Mouse (Mus musculus) limb, embryonic 10.5 days (tissue): Measurements from ENCODE around the gene Fitm2. TPM values are rescaled to one million over a fixed set of nuclear protein-coding genes. Genes with fewer than 3 reads are reported as not detected.

Experiments used
- DNase-seq: peaks from one replicate; pipeline ENCODE4 v3.0.0-alpha.2; 2017; ENCODE audit warnings: low spot score
- H3K27ac ChIP-seq: fragments of 300-500 bp; sonication (generic); 2 replicates; pipeline ENCODE4 v1.5.1; 2016; ENCODE audit warnings: mild to moderate bottlenecking
- H3K27me3 ChIP-seq: fragments of 300-500 bp; sonication (generic); 2 replicates; pipeline ENCODE4 v1.6.1; 2016; ENCODE audit warnings: low read depth, mild to moderate bottlenecking; ENCODE audit not compliant: poor library complexity, severe bottlenecking
- H3K36me3 ChIP-seq: fragments of 300-500 bp; sonication (generic); 2 replicates; pipeline ENCODE4 v1.6.1; 2016; ENCODE audit warnings: mild to moderate bottlenecking, moderate library complexity
- H3K4me1 ChIP-seq: fragments of 300-500 bp; sonication (generic); 2 replicates; pipeline ENCODE4 v1.6.1; 2016
- H3K4me3 ChIP-seq: fragments of 300-500 bp; sonication (generic); 2 replicates; pipeline ENCODE4 v1.5.1; 2016; ENCODE audit warnings: mild to moderate bottlenecking, moderate library complexity
- H3K9me3 ChIP-seq: fragments of 300-500 bp; sonication (generic); replicated peaks from 2 replicates; pipeline ENCODE4 v1.6.1; 2016; ENCODE audit warnings: mild to moderate bottlenecking
- WGBS: fragments of 180-500 bp; shearing (Covaris S2); methylation state at CpG from one replicate; pipeline ENCODE4 v1.1.7; 2016; 5-methylcytosine and 5-hydroxymethylcytosine counted together
- polyA plus RNA-seq: library from polyadenylated mRNA; unstranded; fragments of >200 nt; fragmentation: Nextera tagmentation; extraction: Ambion mirVana; gene quantifications from 2 replicates; pipeline ENCODE4 v1.2.1, GENCODE M21; 2016

Fitm2 gene
- polyA plus RNA-seq, 1 experiment from 2014 or later: 10.0 TPM

DNA sequence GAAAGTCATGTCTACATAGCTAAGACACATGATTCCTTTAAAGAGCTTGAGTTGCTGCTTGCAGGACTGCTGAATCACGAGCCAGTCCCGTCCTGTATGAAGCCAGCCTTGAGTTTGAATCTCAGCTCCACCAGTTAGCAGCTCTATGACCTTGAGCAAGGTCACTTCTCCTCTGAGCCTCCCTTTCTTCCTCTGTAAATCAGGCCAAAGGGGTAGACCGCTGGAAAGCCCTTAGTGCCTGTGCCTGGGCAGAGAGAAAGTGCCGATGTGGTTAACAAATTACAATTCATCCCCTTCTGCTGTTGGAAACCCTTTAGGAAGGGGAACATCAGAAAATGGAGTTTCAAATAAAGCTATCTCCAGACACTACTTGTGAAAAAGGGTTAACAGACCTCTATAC, 34.6 kb downstream of the Fitm2 start:
- WGBS: 43% methylated on average over 4 of the region's 4 CpGs
- DNase-seq: no peak
- Histone ChIP-seq H3K27me3 (peaks cover 34% of the 10 kb centered on the region), H3K9me3 (no peaks in the 10 kb centered on the region), H3K4me3 (no peak overlapping the region), H3K27ac (no peak overlapping the region), H3K36me3 (no peaks in the 10 kb centered on the region), H3K4me1 (peaks cover 13% of the 10 kb centered on the region)

DNA sequence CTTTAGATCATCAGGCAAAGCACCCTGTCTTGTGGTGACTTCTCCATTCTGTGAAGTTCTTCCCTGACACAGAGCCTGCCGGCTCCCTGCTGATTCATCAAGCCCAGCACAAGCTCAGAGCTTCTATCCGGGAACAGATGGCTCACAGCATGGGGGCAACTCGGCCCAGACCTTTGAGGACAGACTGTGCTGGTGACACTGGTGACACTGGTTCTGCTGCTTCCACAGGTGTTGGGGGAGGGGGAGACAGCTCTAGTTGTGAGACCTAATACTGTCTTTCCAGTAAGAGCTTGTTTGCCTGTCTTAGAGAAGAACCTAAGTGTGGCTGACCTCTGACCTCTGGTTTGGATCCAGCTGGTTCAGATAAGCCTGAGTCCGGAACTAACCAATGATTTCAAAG, 38.5 kb downstream of the Fitm2 start:
- H3K4me1 ChIP-seq: peaks cover 13% of the 10 kb centered on the region
- H3K27me3 ChIP-seq: peaks cover 19% of the 10 kb centered on the region
- no peak overlapping the region for H3K4me3 ChIP-seq
- no peak overlapping the region for H3K27ac ChIP-seq
- 11% methylated on average over 4 of the region's 4 CpGs for whole genome bisulfite sequencing
- no peaks in the 10 kb centered on the region for H3K36me3 ChIP-seq
- no peaks in the 10 kb centered on the region for H3K9me3 ChIP-seq
- DNase-seq: no peak

DNA sequence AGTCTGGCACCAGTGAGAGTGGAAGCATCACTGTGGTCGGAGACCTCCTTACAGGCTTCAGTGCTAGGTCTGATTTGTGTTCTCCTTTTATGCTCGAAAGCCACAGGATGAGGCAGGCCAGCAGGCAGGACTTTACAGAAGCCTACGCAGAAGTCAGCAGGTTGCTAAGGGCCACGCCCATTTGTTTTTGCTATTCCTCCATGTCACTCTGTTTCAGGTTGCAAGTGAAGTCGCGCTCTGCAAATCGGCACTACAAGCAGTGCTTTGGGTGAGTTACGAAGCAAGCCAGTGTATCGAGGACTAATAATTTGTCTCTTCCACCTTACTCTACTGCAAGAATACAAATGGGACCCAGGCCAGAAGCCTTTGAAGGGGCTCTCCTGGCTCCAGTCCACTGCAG, 41.1 kb downstream of the Fitm2 start:
- Histone ChIP-seq H3K9me3 (no peaks in the 10 kb centered on the region), H3K27ac (no peak overlapping the region), H3K4me3 (no peak overlapping the region), H3K27me3 (no peaks in the 10 kb centered on the region), H3K4me1 (peaks cover 3% of the 10 kb centered on the region; the same call in 1 of the 2 replicates), H3K36me3 (no peaks in the 10 kb centered on the region)
- DNase-seq: no peak
- WGBS: 87% methylated on average over 9 of the region's 9 CpGs

DNA sequence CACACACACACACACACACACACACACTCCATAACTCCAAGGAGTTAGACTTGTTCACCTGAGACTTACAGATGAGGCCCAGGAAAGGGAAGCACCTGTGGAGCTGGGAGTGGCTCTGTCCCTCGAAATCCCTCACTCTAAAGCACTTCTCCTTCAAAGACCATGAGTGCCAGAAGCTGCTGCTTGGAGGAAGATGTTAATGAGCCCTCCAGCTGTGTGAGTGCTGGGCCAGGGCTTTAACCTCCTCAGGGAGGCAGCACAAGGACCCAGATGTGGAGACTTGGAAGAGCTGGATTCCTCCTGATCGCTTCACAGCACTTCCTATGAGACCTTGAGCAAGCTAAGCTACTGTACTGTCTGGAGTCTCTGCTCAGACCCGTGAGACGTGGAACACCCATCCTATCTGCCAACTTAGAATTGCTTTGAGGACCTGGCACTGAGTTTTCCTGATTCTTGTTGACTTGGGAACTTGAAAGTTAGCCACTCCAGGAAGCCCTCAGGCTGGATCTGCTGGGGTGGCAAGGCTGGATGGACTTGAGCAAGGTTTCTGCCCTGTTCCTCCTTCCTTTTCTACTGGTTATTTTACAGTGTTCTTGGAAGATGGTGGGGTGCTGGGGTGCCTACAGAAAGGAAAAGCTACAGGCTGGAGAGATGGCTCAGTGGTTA, 44.0 kb downstream of the Fitm2 start:
- WGBS: 41% methylated on average over 4 of the region's 4 CpGs
- H3K36me3 ChIP-seq: no peaks in the 10 kb centered on the region
- H3K4me1 ChIP-seq: no peaks in the 10 kb centered on the region
- H3K4me3 ChIP-seq: no peak overlapping the region
- no peak for DNase-seq
- H3K27ac ChIP-seq: no peak overlapping the region
- no peaks in the 10 kb centered on the region for H3K9me3 ChIP-seq
- H3K27me3 ChIP-seq: no peaks in the 10 kb centered on the region

DNA sequence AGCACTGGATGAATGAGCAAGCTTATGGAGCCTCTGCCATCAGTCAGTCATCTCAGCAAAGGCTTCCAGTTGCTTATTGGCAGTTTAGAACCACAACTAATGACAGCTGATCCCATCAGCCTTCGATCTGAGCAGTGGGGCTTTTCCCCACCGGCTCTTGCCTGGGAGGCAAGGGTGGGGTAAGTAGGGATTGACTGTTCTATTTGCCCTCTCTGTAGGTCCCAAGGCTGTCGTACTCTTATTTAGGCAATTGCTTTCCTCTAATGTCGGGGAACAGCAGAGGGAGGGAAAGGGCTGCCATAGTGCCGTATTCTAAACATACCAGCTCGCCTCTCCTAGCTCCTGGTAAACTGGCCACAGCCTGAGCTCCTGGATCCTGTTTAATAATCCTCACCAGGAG, 47.8 kb downstream of the Fitm2 start, which contains the start of gene Oser1:
TSS of gene Oser1 (minus strand) at position 101 of the 400 bp plus-strand sequence.
- WGBS: 83% methylated on average over 6 of the region's 6 CpGs
- DNase-seq: no peak
- Histone ChIP-seq H3K9me3 (no peaks in the 10 kb centered on the region), H3K36me3 (0 out of 2 replicates have a peak, but pooled peaks cover 6% of the 10 kb centered on the region), H3K4me1 (peaks cover 7% of the 10 kb centered on the region), H3K27me3 (no peaks in the 10 kb centered on the region), H3K4me3 (no peak within 1 kb of the TSS), H3K27ac (no peak within 1 kb of the TSS)

DNA sequence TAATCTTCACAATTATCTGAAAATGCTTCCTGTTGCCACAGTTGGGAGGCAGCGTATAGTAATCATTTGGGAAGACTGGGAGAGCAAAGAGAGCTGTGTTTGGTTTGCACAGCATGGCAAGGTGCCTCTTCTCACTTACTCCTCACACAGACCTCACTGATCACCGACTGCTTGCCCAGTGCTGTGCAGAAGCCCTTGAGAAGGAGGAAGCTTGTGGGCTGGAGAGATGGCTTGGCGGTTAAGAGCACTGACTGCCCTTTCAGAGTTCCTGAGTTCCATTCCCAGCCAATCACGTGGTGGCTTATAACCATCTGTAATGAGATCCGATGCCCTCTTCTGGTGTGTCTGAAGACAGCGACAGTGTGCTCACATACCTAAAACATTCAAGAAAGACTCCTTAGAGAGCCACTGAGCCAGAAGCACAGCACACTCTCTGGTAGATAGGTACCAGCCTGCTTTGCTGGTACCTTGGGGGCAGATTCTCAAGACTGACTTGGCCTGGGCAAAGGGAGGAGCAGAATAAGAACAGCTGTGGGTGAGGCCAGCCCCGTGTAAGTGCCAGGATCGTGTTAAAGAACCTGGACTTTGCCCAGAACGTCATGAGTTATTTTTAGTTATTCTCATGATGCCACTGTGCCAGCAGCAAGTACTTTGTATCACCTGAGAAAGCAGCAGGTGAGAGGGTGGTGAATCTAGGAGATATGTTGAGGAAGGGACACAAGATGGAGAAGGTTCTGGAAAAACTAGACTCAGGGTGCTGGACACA, 49.4 kb downstream of the Fitm2 start:
- H3K4me3 ChIP-seq: no peak overlapping the region
- no peak for DNase-seq
- H3K36me3 ChIP-seq: 0 out of 2 replicates have a peak, but pooled peaks cover 6% of the 10 kb centered on the region
- peaks cover 12% of the 10 kb centered on the region for H3K4me1 ChIP-seq
- no peak overlapping the region for H3K27ac ChIP-seq
- 90% methylated on average over 9 of the region's 9 CpGs for WGBS
- no peaks in the 10 kb centered on the region for H3K9me3 ChIP-seq
- no peaks in the 10 kb centered on the region for H3K27me3 ChIP-seq

DNA sequence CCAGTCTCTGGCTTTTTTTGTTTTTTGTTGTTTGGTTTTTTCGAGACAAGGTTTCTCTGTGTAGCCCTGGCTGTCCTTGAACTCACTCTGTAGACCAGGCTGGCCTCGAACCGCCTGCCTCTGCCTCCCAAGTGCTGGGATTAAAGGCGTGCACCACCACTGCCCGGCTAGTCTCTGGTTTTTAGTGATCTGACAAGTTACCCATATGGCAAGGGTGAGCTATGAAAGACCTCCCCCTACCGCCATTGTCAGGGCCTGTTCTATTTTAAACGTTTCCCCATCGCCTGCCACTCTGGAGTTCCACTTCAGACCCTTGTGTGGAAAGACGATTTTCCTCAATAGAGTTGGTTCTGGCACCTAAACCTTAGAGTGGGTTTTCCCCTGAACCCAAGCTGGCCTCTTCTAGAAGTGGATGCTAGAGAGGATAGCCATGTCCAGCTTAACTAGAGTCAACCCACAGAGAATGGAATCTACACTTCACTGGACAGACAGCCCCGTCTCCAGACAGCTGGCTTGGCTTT, 52.0 kb downstream of the Fitm2 start:
- Histone ChIP-seq H3K4me3 (peak overlapping the region; percentile 93), H3K36me3 (0 out of 2 replicates have a peak, but pooled peaks cover 6% of the 10 kb centered on the region), H3K4me1 (peaks cover 19% of the 10 kb centered on the region), H3K9me3 (no peaks in the 10 kb centered on the region), H3K27me3 (no peaks in the 10 kb centered on the region), H3K27ac (0 out of 2 replicates have a peak overlapping the region, but pooled peaks have one; percentile 91)
- DNase-seq: no peak
- 44% methylated on average over 10 of the region's 10 CpGs for WGBS

DNA sequence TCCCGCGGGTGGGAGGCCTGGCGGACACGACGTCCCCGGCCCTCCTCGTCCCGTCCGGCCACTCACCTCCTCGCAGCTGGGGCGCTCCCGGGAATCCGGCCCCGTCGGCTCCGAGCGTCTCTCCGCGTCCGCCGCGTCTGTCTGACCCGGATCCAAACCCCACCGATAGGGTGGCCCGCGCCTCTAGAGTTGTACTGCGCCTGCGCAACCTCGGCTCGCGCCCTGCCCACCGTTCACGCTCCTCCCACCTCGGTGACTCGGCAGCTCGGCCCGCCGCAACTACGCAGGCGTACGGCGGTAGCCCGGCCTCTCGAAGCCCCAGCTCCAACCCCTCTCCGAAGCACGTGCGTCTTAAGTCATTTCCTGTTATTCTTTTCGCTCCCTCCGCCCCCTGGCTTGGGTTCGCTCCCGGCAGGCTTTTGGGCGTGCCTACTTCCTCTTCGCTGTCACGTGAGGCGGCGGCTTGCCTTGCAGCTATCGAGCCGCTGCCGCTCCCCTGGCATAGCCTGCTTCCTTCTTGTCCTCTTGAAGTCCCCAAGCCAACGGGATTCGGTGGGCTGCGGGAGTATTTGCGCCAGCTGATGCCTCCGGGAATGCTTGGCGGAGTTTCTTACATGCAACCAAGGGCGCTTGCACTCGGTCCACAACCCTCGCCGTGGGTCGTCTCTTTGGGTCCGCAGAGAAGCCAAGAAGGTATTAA, 52.9 kb downstream of the Fitm2 start:
- under 1% methylated on average over 71 of the region's 71 CpGs for WGBS
- peak overlapping the region; percentile 91 for H3K27ac ChIP-seq
- no peaks in the 10 kb centered on the region for H3K9me3 ChIP-seq
- peak; percentile 98 for DNase-seq
- no peaks in the 10 kb centered on the region for H3K27me3 ChIP-seq
- peaks cover 14% of the 10 kb centered on the region for H3K36me3 ChIP-seq
- peak overlapping the region; percentile 93 for H3K4me3 ChIP-seq
- H3K4me1 ChIP-seq: peaks cover 19% of the 10 kb centered on the region

DNA sequence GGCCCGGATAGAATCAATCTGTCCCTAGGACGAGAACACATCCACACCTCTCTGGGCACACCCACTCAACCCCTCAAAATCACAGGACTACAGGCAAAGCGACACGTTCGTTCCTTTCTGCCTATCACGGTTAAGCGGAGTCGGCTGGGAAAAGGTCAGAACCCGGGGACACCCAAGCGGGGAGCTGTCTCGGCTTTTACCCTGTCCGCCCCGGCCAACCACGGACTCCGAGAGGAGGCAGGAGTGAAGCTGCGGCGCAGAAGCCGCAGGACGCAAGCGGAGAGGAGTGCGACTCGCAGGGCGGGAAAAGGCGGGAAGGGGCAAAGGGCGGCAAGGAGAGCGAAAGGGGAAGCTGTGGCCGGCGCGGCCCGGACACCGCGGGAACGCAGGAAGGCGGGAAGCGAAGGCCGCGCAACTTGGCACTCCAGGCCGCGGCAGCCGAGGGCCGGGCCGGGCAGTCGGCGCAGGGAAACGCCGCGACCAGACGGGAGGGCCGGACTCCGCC, 53.5 kb downstream of the Fitm2 start:
- DNase-seq: peak; percentile 75

DNA sequence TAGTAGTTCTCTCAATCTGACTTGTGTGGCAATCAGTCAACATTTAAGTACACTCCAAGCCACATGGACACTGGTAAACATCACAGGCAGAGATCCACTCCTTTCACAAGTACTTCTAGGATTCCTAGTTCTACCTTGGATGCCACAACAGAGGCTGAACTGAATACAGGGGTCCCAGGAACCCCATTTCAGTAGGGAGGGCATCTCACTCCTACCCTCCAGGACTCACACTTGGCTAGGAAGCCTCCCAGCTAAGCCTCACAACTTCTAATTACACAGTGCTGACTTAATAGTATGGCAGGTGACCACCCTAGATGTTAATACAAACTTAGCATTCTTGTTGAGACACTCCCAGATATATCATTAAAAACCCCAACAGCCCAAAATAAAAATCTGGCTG, 54.6 kb downstream of the Fitm2 start:
- Histone ChIP-seq H3K4me1 (peaks cover 19% of the 10 kb centered on the region), H3K36me3 (peaks cover 26% of the 10 kb centered on the region), H3K9me3 (no peaks in the 10 kb centered on the region), H3K27me3 (no peaks in the 10 kb centered on the region), H3K4me3 (peak overlapping the region; percentile 93), H3K27ac (no peak overlapping the region)
- DNase-seq: no peak

More for the DNA sequence above, 53.5 kb downstream of the Fitm2 start:
- Histone ChIP-seq H3K4me3 (peak overlapping the region; percentile 93), H3K27ac (peak overlapping the region; percentile 91), H3K4me1 (peaks cover 19% of the 10 kb centered on the region), H3K27me3 (no peaks in the 10 kb centered on the region), H3K9me3 (no peaks in the 10 kb centered on the region), H3K36me3 (peaks cover 19% of the 10 kb centered on the region)
- WGBS: under 1% methylated on average over 50 of the region's 50 CpGs

DNA sequence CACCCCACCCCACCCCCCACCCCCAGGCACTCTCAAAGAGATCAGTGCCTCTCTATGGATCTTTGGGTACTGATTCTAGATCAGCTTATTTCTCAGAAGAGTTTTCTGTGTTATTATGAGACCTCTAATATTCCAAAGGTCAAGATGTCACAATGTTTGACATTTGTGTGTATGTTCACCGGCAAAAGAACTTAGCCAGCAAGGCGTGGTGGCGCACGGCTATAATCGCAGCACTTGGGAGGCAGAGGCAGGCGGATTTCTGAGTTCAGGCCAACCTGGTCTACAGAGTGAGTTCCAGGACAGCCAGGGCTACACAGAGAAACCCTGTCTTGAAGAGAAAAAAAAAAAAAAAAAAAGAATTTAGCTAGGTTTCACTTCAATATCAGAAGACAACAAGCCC, 55.4 kb downstream of the Fitm2 start:
- DNase-seq: no peak
- WGBS: 97% methylated on average over 6 of the region's 6 CpGs
- H3K36me3 ChIP-seq: peaks cover 32% of the 10 kb centered on the region
- H3K4me1 ChIP-seq: peaks cover 19% of the 10 kb centered on the region
- no peak overlapping the region for H3K4me3 ChIP-seq
- no peak overlapping the region for H3K27ac ChIP-seq
- no peaks in the 10 kb centered on the region for H3K9me3 ChIP-seq
- no peaks in the 10 kb centered on the region for H3K27me3 ChIP-seq
